Mouse (Mus musculus) liver, postnatal 0 days (tissue): ENCODE measurements at regions not wholly inside any gene's neighbourhood (a gene's known extent, or its start where the extent isn't known, plus 50 kb on each side); places are given as distances from the start of the nearest gene placed in this dataset.
"Not testable (repeated sequence)": the region's sequence is repeated elsewhere in the genome, so short reads cannot be mapped to it uniquely, and the experiment has no call there.

Experiments used
- ATAC-seq: fragments of 200-750 bp; cut with Nextera tagmentation; 2 replicates; pipeline ENCODE4 v1.8.0; 2017; ENCODE audit warnings: mild to moderate bottlenecking, moderate library complexity
- DNase-seq: peaks from one replicate; pipeline ENCODE4 v3.0.0-alpha.2; 2016
- H3K27ac ChIP-seq: fragments of 300-500 bp; sonication (generic); 2 replicates; pipeline ENCODE4 v1.5.1; 2014; ENCODE audit warnings: antibody characterized with exemption, moderate library complexity, mild to moderate bottlenecking, low read depth
- H3K27me3 ChIP-seq: fragments of 300-500 bp; sonication (generic); 2 replicates; pipeline ENCODE4 v1.6.1; 2014; ENCODE audit warnings: low read length, control low read depth, mixed read lengths; ENCODE audit not compliant: insufficient read depth
- H3K36me3 ChIP-seq: fragments of 300-500 bp; sonication (generic); replicated peaks from 2 replicates; pipeline ENCODE4 v1.6.1; 2014; ENCODE audit warnings: mild to moderate bottlenecking, control low read depth, low read length, moderate library complexity, mixed read lengths; ENCODE audit not compliant: insufficient read depth
- H3K4me1 ChIP-seq: fragments of 300-500 bp; sonication (generic); 2 replicates; pipeline ENCODE4 v1.6.1; 2014; ENCODE audit warnings: antibody characterized with exemption, mild to moderate bottlenecking, control low read depth; ENCODE audit not compliant: insufficient read depth
- H3K4me2 ChIP-seq: fragments of 300-500 bp; sonication (generic); 2 replicates; pipeline ENCODE4 v1.6.1; 2014; ENCODE audit warnings: low read depth, mild to moderate bottlenecking, low read length, moderate library complexity, mixed read lengths
- H3K4me3 ChIP-seq: fragments of 300-500 bp; sonication (generic); 2 replicates; pipeline ENCODE4 v1.5.1; 2014; ENCODE audit warnings: low read depth, low read length
- H3K9ac ChIP-seq: fragments of 300-500 bp; sonication (generic); replicated peaks from 2 replicates; pipeline ENCODE4 v1.6.1; 2014; ENCODE audit warnings: mild to moderate bottlenecking, moderate library complexity
- H3K9me3 ChIP-seq: fragments of 300-500 bp; sonication (generic); 2 replicates; pipeline ENCODE4 v1.6.1; 2016; ENCODE audit warnings: mild to moderate bottlenecking, control low read depth, low read length, mixed read lengths
- CTCF ChIP-seq: sonication (generic); IDR thresholded peaks from 2 replicates; pipeline ENCODE4 v1.5.1; 2016; ENCODE audit warnings: antibody characterized with exemption, low read depth
- EP300 ChIP-seq: IDR thresholded peaks from 2 replicates; pipeline ENCODE4 v1.6.1; 2016; ENCODE audit warnings: antibody characterized with exemption, low read depth, mild to moderate bottlenecking
- WGBS: fragments of 180-500 bp; shearing (Covaris S2); extraction: QIAGEN DNeasy Blood & Tissue Kit; methylation state at CpG from one replicate; pipeline ENCODE4 v1.1.7; 2014; ENCODE audit not compliant: insufficient replicate concordance; 5-methylcytosine and 5-hydroxymethylcytosine counted together

DNA sequence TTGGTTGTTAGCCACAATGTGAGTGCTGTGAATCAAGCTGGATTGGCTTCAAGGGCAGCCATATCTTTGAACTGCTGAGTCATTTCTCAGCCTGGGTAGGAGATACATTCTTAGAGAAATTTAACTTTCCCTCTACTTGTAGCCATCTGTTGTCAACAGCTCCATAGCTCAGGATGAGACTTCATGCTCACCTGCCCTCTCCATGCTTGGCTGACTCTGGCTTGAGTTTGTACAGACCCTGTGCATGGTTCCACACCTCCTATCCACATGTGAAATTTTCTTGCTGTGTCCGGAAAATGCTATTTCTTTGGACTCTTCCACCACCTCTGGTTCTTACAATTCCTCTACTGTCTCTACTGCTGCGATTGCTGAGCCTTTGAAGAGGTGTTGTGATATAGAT lies 173.9 kb downstream of the Fbxo4 start:
- Histone ChIP-seq H3K9ac (no peak overlapping the region), H3K4me3 (no peak overlapping the region), H3K9me3 (no peaks in the 10 kb centered on the region), H3K4me1 (no peaks in the 10 kb centered on the region), H3K27me3 (no peaks in the 10 kb centered on the region), H3K4me2 (no peak overlapping the region), H3K27ac (no peak overlapping the region), H3K36me3 (no peaks in the 10 kb centered on the region)
- TF ChIP-seq EP300 (no peak), CTCF (no peak)
- no peak for ATAC-seq
- DNase-seq, result no peak
- WGBS, result 70% methylated on average over 2 of the region's 2 CpGs

GRCm38 (mm10) chr15:3775865-3776264 lies 192.6 kb upstream of the Ghr start:
- no peaks in the 10 kb centered on the region for H3K4me1 ChIP-seq
- H3K27me3 ChIP-seq, result no peaks in the 10 kb centered on the region
- H3K4me2 ChIP-seq, result no peak overlapping the region
- TF ChIP-seq EP300 (no peak), CTCF (no peak)
- no peaks in the 10 kb centered on the region for H3K36me3 ChIP-seq
- 75% methylated on average over 3 of the region's 3 CpGs for WGBS
- H3K4me3 ChIP-seq, result no peak overlapping the region
- no peak for DNase-seq
- no peak for ATAC-seq
- no peaks in the 10 kb centered on the region for H3K9me3 ChIP-seq
- H3K9ac ChIP-seq, result no peak overlapping the region
- no peak overlapping the region for H3K27ac ChIP-seq

- WGBS, result 80% methylated on average over 8 of the region's 8 CpGs
- H3K4me1 ChIP-seq, result no peaks in the 10 kb centered on the region
- no peak for DNase-seq
- no peaks in the 10 kb centered on the region for H3K36me3 ChIP-seq
- ATAC-seq, result no peak
- no peak overlapping the region for H3K4me3 ChIP-seq
- no peaks in the 10 kb centered on the region for H3K27me3 ChIP-seq
- no peak overlapping the region for H3K4me2 ChIP-seq
- TF ChIP-seq EP300 (no peak), CTCF (no peak)
- no peaks in the 10 kb centered on the region for H3K9me3 ChIP-seq
- no peak overlapping the region for H3K9ac ChIP-seq
- no peak overlapping the region for H3K27ac ChIP-seq
Measured at GRCm38 (mm10) chr15:3772228-3772789, 189.0 kb upstream of the Ghr start.

- Histone ChIP-seq H3K4me1 (no peaks in the 10 kb centered on the region), H3K9ac (no peak overlapping the region), H3K27me3 (no peaks in the 10 kb centered on the region), H3K27ac (no peak overlapping the region), H3K36me3 (no peaks in the 10 kb centered on the region), H3K4me3 (no peak overlapping the region), H3K4me2 (no peak overlapping the region), H3K9me3 (no peaks in the 10 kb centered on the region)
- WGBS, result 65% methylated on average over 4 of the region's 4 CpGs
- TF ChIP-seq EP300 (no peak), CTCF (no peak)
- DNase-seq, result no peak
- ATAC-seq, result no peak
Measured at GRCm38 (mm10) chr15:3770312-3770711, 187.0 kb upstream of the Ghr start.

DNA sequence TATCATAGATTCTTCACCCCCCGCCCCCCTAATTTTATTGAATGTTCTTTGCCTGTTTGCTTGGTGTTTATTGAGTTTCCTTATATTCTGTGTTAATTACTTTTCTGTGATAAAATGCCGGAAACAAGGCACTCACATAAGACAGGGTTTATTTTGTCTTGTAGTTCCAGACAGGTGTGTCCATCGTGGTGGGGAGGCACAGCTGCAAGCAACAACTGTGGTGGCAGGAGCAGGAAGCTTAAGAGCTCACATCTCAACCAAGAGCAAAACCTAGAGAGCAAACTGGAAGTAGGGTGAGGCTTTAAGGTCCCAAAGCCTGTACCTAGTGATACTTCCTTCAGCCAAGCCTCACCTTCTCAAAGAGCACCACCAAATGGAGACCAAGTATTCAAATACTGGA lies 181.4 kb upstream of the Ghr start:
- no peaks in the 10 kb centered on the region for H3K9me3 ChIP-seq
- H3K4me3 ChIP-seq, result no peak overlapping the region
- ATAC-seq (no peak), DNase-seq (no peak)
- H3K9ac ChIP-seq, result no peak overlapping the region
- H3K4me2 ChIP-seq, result no peak overlapping the region
- TF ChIP-seq EP300 (no peak), CTCF (no peak)
- H3K27ac ChIP-seq, result no peak overlapping the region
- WGBS, result 73% methylated on average over 3 of the region's 3 CpGs
- H3K4me1 ChIP-seq, result no peaks in the 10 kb centered on the region
- H3K36me3 ChIP-seq, result no peaks in the 10 kb centered on the region
- H3K27me3 ChIP-seq, result no peaks in the 10 kb centered on the region

DNA sequence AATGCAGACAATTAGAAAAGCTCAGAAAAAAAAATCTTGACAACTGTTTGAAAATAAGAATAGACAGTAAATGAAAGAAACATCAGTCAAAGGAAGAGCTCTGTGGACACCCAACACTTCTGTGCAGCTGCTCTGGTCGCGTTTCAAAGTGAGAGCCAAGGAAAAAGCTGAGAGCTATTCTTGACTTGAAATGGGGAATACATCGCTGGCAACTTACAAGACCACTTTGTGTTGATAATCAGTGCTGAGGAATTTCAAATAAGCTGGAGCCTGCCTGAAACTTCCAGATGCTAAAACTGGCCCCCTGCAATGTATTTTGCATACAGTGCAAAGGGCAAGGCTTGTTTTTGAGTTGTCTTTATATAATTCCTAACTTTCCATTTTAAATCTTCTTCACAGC lies 177.1 kb upstream of the Ghr start:
- Histone ChIP-seq H3K4me1 (no peaks in the 10 kb centered on the region), H3K4me3 (no peak overlapping the region), H3K9ac (no peak overlapping the region), H3K9me3 (no peaks in the 10 kb centered on the region), H3K4me2 (no peak overlapping the region), H3K27me3 (no peaks in the 10 kb centered on the region), H3K27ac (no peak overlapping the region), H3K36me3 (no peaks in the 10 kb centered on the region)
- no peak for ATAC-seq
- 34% methylated on average over 3 of the region's 3 CpGs for WGBS
- no peak for TF ChIP-seq CTCF
- no peak for TF ChIP-seq EP300
- no peak for DNase-seq

- Histone ChIP-seq H3K27ac (no peak overlapping the region), H3K9me3 (no peaks in the 10 kb centered on the region), H3K27me3 (no peaks in the 10 kb centered on the region), H3K4me1 (no peaks in the 10 kb centered on the region), H3K9ac (no peak overlapping the region), H3K4me2 (no peak overlapping the region), H3K36me3 (no peaks in the 10 kb centered on the region), H3K4me3 (no peak overlapping the region)
- WGBS, result 70% methylated on average over 2 of the region's 2 CpGs
- TF ChIP-seq EP300 (no peak), CTCF (no peak)
- ATAC-seq (no peak), DNase-seq (no peak)
Measured at GRCm38 (mm10) chr15:3755636-3756035, 172.3 kb upstream of the Ghr start.

DNA sequence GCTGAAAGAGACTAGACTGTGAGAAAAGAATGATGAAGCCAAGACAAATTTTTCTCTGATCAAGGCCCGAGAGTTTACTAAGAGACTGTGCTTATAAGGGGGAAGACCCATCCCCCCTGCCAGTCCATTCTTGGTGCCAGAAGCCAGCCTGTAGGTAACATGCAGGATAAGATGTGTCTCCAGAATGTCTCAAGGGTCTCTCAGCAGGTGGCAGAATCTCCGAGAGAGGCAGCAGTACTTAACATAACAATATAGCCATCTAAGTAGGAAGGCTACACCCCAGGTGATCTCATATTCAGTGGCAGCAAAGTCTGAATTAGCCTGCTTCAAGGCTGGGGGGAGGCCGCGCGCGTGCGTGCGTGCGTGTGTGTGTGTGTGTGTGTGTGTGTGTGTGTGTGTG lies 164.8 kb upstream of the Ghr start:
- H3K9ac ChIP-seq, H3K27ac ChIP-seq, H3K4me1 ChIP-seq, ATAC-seq, H3K9me3 ChIP-seq, H3K4me3 ChIP-seq, DNase-seq, H3K36me3 ChIP-seq, H3K27me3 ChIP-seq, H3K4me2 ChIP-seq: not testable (repeated sequence)
- WGBS, result 84% methylated on average over 9 of the region's 9 CpGs
